Mouse (Mus musculus) right cerebral cortex, postnatal 10 days (tissue): ENCODE measurements around the gene Fxr2.

Experiments used
- DNase-seq, 2 experiments: peaks; one replicate each; pipeline ENCODE4 v3.0.0; 2021; ENCODE audit warnings: low spot score in 2 of 2

The Fxr2 gene

DNA sequence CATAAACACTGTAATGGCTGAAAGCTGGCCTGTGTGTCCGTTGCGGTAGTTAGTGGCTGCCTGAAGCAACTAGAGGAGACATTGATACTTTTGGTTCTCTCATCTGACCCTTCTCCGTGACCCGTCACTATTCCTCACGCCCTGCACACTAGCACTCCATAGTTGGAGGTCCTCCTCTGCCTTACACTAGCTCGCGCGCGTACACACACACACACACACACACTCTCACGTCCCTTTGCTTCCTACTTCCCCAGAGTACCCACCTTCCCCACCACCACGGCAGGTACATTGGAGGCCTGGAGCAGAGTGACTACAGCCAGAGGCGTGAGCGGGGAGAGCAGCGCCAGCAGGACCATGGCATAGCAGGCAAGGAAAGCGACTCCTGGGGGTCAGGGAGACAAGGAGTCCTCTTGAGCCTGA lies 24.7 kb downstream of the Fxr2 start:
- DNase-seq = no peak

DNA sequence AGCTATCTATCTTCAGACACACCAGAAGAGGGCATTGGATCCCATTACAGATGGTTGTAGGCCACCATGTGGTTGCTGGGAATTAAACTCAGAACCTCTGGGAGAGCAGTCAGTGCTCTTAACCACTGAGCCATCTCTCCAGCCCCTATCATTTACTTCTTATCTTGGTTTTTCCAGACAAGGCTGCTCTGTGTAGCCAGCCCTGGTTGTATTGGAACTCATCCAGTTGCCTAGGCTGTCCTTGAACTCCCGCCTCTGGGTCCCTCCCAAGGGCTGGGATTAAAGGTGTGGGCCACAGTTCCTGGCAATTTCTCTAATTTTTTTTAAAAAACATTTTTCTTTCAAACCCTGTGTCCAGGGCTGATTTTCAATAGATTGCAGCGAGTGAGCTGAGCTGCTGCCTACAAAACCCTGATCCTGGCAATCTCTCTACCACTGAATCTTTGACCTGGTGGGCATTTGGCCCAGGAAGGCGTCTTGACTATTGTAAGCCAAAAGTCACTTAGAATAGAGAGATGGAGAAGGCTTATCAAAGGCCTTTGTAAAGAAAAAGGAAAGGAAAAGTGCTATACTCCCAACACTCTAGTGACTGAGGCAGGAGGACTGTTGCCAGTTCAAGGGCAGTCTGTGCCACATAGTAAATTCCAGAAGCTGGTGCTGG lies 28.6 kb downstream of the Fxr2 start:
- no peak for DNase-seq

DNA sequence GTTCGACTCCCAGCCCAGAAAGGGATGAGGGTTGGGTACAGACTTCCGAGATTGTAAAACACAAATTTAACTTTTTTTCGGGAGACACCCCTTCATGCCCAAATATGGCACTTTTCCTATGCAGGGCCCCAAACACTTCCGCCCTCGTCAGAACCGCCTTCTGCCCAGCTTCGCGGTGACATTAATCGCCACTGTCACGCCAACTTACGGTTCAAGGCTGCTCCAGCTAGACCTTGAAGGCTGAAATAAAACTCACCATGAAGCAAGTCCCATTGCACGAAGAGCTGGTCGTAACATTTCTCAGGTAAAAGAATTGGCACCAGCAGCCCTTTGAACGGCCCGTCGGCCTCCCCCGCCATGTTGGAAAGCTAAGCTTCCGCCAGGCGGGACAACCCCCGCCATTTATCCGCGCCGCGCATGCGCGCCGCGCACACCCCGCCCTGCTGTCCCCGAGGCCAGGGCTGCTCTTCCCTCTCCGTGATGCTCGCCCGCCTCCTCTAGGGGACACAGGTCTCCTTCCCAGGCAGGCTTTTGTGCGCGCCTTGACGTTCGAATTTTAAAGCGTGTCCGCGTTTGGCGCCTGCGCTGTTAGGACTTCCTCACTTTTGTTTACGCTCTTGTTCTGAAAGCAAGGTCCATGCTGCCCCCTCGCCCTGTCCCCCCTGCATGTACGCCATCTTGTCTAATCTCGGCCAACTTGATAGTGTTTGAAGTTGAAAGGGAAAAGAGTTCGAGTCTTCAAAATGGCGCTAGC lies 29.6 kb downstream of the Fxr2 start, which contains the start of gene Mpdu1:
Gene Mpdu1, minus strand, starts transcription at position 430 of the 754 bp plus-strand sequence.
- peak; percentile 97 for DNase-seq

DNA sequence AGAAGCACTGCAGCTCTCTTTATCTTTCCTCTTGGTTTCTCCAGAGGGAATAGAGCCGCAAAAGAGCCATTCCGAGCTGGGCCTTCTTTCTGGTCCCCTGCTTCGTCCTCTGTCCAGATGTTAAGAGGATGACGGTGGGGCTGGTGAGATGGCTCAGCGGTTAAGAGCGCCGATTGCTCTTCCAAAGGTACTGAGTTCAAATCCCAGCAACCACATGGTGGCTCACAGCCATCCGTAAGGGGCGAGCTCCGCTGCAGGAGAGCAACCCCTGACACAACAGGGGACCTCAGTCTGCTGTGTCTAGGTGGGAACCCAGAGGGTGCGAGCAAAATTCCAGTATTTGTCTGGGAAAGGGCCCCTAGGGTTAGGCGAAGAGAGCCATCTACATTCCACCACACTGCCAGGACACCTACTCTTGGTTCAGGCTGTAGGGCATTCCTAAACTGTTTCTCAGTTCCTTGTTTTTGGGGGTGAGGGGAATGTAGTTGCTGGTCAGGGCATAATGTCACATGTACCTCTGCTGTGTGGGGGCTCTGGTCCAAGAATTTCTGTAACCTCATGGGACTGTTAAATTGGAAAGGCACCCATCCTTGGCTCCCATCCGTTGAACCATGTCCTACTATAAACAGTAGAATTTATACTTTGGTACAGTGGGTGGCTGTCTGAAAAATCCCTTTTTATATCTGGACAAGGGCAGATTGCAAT lies 30.3 kb downstream of the Fxr2 start:
- DNase-seq = no peak

DNA sequence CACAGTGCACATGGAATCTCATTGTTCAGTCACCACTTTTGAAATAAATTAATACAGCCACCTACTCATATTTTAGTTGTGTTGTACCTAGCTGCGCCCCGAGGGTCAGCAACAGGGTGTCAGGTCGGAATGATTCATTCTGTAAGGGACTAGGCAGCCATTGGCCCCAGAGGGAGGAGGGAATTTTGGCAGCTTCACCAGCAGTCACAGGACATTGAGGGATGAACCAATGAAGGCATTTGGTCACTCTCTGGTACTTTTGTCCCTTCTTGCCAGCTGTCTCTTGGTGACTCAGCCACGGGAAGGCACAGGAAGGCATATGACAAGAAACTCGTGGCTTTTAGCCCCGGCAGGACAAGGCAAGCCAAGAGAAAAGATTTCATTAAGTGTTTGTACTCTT lies 31.0 kb downstream of the Fxr2 start:
- DNase-seq = no peak

DNA sequence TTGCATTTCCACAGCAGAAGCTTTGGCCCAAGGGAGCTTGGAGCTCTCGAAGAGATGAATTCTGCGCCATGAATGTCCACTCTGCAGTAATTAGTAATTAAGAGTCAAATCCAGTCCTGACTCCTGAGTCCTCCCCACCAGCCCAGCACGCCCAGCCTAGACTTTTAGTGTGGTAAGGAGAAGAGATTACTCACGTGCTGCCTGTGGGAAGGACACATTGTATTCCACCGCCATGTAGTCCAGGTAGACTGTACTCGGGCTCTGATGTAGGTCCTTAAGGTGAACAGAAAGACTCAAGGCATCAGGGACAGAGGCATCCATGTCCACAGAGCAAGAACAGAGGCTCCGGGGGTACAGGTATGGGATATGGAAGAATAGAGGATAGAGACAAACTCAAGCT lies 32.1 kb downstream of the Fxr2 start:
- no peak for DNase-seq

DNA sequence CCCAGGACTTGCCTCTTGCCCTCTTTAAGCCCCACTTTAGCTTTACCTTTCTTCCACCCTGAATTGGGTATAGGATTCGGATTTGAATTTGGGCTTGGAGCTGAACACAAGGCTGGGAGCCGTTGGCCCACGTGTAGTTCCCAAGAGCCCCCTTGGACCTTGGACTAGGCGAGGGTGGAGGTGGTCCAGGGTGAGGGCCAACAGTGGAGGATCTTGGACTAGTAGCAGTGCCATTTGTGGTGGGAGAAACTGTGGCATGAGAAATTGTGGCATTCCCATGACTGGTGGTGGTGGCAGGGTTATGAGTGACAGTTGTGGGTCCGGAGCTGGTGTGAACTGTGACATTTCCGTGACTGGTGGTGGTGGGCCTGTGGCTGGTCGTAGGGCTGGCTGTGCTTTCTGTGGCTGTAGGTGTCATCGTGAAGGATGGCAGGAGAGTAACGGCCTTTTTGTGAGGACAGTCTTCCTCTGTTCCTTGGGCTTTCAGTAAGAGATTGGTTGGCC lies 32.7 kb downstream of the Fxr2 start:
- DNase-seq = no peak

DNA sequence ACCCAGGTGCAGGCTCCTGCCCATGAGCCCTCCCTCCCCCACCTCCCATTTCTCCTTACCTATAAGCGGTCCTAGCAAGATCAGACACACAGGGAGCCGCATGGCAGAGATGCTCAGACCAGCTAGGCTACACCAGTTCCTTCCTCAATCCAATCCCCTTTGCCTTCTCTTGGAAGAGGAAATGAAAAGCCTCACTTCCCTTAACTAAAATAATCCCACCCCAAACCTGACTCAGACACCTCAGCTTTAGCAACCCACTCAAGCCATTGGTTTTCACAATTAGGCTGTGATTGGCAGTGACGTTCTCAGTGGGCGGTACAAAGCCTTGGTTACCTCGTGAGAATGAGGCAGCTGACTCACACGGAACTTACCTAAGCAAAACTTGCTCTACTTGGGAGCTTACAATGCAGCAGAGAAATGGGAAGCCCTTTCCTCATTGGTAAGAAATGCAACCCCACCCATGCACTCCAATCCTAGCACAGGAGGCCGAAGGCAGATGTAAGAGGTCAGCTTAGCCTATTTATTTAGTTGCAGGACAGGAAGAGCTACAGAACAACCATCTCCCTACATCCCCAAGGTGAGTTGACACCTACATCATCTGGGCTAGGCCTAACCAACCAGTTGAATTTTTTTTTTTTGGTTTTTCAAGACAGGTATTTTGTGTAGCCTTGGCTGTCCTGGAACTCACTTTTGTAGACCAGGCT lies 33.3 kb downstream of the Fxr2 start, which contains the start of gene Cd68:
Gene Cd68, minus strand, starts transcription at position 193 of the 704 bp plus-strand sequence.
- DNase-seq = peak; percentile 78 to 84

DNA sequence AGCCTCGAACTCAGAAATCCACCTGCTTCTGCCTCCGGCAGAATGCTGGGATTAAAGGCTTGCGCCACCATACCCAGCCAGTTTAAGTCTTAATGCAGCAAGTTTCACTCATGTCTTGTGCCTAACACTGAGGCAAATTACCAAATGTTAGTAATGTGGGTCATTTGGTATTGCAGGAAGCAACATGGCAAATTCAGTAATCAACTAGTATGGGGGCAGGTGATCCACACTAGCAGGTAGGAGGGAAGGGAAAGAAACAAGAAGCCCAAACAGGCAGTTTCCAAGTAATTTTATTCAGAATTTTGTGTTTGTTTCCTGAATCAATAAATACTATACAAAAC lies 33.8 kb downstream of the Fxr2 start:
- no peak for DNase-seq

DNA sequence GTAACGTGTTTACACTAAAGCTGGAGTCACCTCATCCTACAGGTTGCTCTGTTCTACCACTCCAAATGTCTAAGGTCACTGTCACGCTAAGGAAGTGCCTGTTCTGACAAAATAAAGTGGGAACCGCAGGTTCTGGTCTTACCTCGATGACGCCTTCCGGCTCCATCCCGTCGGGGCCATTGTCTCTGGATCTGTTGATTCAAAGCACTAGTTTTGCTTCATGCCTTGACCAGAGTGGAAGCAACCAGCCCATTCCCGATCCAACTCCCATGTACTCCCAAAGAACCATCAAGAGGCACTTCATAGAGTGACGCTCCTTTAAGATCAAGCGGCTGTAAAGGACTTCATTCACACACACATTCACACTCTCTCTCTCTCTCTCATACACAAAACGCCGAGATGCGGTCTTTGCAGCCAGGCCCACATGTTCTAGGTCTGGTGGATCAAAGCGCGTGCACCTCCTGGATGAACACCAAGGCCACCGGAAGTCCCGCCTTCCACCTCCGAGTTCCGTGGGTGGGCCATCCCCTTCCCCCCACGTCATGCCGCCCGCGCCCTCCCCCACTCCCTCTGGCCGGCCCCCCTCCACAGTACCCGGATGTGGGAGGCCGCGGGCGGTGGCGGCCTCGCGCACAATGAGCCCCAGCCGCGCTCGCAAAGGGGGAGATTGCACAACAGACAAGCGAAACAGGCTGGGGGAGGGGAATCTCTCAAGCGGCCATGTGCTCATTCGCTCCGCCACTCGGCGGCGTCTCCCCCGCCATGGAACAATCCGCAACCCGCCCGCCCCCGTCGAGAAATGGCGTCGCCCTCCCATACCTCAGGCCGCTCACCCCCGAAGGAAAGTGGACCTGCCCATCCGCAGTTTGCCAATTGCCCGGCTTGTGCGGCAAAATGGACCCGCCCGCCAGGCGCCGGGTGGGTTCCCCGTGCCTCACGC lies 38.3 kb downstream of the Fxr2 start:
- DNase-seq = peak; percentile 96 to 97

DNA sequence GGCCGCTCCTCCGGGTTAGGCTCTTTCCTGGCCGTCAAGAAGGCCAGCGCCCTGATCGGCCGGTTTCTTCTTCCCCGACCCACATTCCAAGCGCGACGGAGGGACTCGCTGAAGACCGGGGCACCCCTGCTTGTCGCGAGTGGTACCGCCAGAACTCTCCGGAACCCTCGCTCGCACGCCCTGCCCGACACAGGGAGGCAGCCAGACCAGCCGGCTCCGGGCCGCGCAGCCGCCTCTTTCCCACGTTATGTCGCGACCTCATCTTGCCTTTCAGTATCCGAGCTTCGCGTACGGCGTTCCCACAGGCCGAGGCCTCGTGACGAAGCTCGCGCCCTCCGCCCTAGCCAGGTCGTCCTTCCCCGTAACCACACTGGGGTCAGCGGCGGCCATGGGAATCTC lies 38.9 kb downstream of the Fxr2 start:
- no peak for DNase-seq

DNA sequence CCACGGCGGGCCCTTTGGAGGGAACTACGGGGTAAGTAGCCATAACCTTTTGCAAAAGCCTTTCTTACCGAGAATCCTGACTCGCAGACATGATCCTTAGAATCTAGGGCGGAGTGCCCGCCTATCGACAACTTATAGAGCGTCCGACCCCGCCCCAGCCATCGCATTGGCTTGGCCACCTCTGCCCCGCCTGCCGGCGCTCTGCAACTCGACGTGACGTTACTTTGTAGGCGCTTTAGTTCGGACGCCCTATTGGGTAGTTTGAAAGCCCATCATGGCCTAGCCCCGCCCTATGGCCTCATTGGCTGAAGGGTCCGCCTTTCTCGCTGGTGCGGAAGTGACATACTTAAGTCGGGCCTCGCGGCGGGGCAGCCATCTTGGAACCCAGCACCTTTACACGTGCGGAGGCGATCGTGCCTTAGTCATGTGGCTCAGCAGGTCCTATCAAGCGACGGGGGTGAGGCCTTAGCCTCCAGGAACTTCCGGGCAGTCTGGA lies 39.5 kb downstream of the Fxr2 start, which contains the start of gene Eif4a1:
Gene Eif4a1, minus strand, starts transcription at position 213 of the 496 bp plus-strand sequence.
- peak; percentile 100 for DNase-seq

DNA sequence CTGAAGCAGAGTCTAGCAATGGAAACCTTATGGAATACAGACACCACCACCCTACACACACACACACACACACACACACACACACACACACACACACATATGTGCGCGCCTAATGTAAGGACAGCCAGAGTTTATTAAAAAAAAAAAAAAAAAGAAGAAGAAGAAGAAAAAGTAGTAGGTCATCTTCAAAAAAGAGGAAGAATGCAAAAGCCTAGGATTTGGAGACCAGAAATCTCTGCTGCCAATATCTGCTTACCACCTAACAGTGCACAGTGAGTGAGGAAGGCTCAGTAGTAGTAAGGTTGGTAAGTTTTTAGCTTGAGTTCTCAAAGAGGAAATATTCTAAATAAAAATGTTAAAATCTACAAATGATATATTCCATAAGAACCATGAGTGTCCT lies 46.4 kb downstream of the Fxr2 start:
- no peak for DNase-seq

DNA sequence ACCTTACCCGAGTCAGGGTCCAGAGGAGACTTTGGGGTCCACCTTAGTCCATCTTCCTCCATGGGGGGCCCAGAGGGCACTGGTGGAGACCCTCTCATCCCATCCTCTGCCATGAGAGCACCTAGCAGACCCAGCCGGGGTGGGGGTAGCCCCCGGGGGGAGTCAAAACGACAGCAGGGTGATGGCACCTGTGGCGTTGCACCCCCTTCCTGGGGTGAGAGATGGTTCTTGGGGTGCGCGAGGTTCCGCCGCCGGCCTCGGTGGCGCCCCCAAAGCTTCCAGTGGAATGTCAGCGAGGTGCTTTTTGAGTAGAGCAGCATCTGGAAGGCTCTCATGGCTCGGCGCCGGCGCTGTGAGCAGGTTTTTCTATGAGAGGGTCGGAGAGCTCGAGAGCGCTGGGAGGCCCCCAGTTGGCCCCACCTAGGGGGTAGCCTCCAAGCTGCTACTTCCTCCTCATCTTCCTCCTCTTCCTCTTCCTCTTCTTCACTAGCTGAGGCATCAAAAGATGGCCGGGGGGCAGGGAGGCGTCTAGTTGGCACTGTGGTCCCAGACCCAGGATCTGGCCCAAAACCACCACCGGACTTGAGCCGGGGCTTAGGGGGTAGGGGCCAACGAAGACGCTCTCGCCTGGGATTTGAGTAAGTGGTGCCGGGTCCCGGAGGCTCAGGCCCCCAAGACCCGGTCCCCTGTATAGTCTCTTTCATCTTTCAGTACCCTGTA lies 47.5 kb downstream of the Fxr2 start:
- DNase-seq = no peak

DNA sequence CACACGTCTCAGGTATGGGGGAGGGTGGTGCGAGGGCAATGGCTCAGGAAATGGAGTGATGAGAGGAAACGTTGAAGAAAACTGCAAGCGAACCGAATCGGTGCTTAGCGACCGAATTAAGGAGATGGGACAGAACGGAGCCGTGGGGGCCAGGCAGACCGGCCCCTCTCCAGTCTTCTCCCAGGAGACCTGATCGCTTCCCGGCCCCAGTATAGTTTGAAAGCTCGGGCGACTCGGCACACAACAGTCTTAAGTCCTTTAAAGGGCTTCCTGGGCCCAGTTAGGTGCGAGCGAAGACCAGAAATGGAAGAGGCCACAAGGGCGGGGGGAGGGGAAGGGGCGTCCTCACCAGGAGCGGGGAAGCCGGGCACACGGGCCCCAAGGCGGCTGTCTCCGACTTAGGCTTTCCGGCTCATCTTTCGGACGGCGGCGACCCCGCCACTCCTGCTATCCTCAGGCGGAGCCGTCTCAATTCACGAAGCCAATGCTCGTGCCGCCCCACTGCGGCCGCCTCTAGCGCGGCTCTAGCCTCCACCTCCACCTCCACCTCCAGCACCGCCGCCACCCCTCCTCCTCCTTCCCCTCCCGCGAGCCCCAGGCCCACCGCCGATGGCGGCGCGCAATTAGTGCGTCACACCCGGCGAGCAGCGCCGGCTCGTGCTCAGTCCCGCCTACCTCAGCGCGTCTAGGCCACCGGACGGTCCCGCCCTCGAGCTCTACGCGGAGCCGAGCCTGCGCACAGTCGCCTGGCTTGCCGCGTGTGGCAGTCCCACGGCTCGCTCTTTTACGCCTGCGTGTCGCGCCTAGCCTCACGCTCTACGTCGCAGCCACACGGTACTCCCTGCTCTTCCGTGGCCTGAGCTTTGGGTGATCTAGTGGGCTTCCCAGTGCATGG lies 48.8 kb downstream of the Fxr2 start, which contains the start of gene Senp3:
Gene Senp3, minus strand, starts transcription at position 771 of the 895 bp plus-strand sequence.
- DNase-seq = peak; percentile 99

DNA sequence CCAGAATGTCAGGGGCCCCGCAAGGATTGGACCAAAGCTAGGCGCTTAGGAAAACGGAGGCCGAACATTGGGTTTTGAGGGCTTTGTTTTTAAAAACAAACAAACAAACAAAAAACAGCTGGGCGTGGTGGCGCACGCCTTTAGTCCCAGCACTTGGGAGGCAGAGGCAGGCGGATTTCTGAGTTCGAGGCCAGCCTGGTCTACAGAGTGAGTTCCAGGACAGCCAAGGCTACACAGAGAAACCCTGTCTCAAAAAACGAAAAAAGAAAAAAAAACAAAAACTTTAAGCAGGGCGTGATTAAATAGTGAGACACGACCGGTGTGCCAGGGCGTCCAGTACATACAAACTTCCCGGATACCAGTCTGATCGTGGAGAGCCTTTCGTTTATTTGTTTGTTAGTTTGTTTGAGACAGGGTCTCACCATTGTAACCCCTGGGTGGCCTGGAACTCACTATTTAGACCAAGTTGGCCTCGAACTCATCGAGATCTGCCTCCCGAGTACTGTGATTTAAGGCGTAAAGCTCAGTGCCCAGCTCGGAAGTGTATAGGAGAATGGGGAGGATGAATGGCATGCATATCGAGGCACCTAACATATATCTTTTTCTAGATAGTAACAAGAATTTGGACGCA lies 49.5 kb downstream of the Fxr2 start:
- DNase-seq = no peak

DNA sequence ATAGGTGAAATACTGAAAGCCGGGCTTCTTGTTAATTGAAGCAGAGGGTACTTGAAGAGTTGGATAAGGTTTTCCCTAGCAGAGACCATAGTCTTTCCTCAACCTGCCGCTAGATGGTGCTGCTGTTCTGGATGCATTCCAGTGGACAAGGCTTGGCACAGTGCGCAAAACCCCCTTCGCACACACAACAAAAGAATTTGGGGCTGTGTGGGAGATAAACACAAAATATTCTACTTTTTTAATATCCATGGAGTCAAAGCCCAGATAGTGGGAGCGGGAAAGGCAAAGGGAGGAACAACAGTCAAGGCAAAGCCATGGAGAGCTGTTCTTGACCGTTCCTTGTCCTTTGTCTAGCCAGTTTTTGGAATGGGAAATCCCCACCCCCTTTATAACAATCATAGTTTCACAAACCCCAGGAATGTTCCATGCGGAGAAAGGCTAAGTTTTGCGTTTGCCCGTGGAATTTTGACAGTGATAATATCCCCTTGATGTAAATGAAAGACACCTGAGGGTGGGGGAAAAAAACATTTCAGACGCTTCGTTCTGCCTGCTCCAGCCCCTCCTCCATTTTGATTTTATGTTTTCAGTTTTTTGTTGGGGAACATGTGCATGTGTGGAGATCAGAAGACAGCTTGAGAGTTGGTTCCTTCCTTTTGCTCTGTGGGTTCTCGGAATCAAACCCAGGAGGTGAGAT lies 50.2 kb downstream of the Fxr2 start:
- peak; percentile 90 to 95 for DNase-seq

DNA sequence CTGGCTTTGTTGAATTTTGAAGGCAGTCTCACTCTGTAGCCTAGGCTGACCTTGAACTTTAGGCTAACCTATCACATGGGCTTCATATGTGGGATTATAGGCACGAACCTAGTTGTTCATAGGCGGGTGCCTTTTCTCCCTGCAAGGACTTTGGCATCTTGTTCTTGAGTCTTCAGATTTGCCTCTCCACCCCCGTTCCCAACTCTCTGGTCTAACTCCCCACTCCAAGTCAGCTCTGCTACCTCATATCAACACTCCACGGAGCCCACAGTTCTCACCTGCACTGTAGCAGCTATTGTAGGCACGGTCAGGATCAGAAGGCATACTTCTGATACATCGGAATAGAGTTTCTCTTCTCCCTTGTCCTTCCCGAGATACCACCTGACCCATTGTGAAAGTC lies 50.8 kb downstream of the Fxr2 start:
- DNase-seq = no peak
